Mouse (Mus musculus) embryonic facial prominence, embryonic 11.5 days (tissue): Measurements from ENCODE around the gene Ints2. TPM values are rescaled to one million over a fixed set of nuclear protein-coding genes. Genes with fewer than 3 reads are reported as not detected.
A peak's percentile ranks its signal among the peaks of the same experiment; 100 is the strongest.
"Not testable (repeated sequence)": the region's sequence is repeated elsewhere in the genome, so short reads cannot be mapped to it uniquely, and the experiment has no call there.

Source experiments
- ATAC-seq: fragments of 200-750 bp; cut with Nextera tagmentation; replicated peaks from 2 replicates; pipeline ENCODE4 v1.8.0; 2017; ENCODE audit warnings: low read depth; ENCODE audit not compliant: insufficient number of reproducible peaks, low FRiP score, low TSS enrichment
- DNase-seq: peaks from one replicate; pipeline ENCODE4 v3.0.0-alpha.2; 2015; ENCODE audit warnings: low spot score
- H3K27ac ChIP-seq: fragments of 300-500 bp; sonication (generic); replicated peaks from 2 replicates; pipeline ENCODE4 v1.5.1; 2014; ENCODE audit warnings: mild to moderate bottlenecking, low read depth, low read length, control low read depth
- H3K27me3 ChIP-seq: fragments of 300-500 bp; sonication (generic); 2 replicates; pipeline ENCODE4 v1.6.1; 2014; ENCODE audit warnings: mild to moderate bottlenecking, low read length, moderate library complexity, mixed read lengths; ENCODE audit not compliant: control insufficient read depth, insufficient read depth
- H3K36me3 ChIP-seq: fragments of 300-500 bp; sonication (generic); replicated peaks from 2 replicates; pipeline ENCODE4 v1.6.1; 2014; ENCODE audit warnings: low read depth, mild to moderate bottlenecking, low read length, moderate library complexity, mixed read lengths; ENCODE audit not compliant: control insufficient read depth, insufficient read depth
- H3K4me1 ChIP-seq: fragments of 300-500 bp; sonication (generic); 2 replicates; pipeline ENCODE4 v1.6.1; 2014; ENCODE audit warnings: low read length, mixed read lengths; ENCODE audit not compliant: control insufficient read depth, insufficient read depth
- H3K4me2 ChIP-seq: fragments of 300-500 bp; sonication (generic); 2 replicates; pipeline ENCODE4 v1.6.1; 2014; ENCODE audit warnings: low read depth, mild to moderate bottlenecking, control low read depth, low read length, moderate library complexity
- H3K4me3 ChIP-seq: fragments of 300-500 bp; sonication (generic); 2 replicates; pipeline ENCODE4 v1.5.1; 2014; ENCODE audit warnings: low read depth, low read length, control low read depth
- H3K9ac ChIP-seq: fragments of 300-500 bp; sonication (generic); replicated peaks from 2 replicates; pipeline ENCODE4 v1.6.1; 2014; ENCODE audit warnings: mild to moderate bottlenecking, control low read depth, low read length
- H3K9me3 ChIP-seq: fragments of 300-500 bp; sonication (generic); replicated peaks from 2 replicates; pipeline ENCODE4 v1.6.1; 2016; ENCODE audit warnings: mild to moderate bottlenecking, low read length, inconsistent platforms, mixed read lengths; ENCODE audit not compliant: control insufficient read depth
- WGBS: fragments of 180-500 bp; shearing (Covaris S2); extraction: QIAGEN DNeasy Blood & Tissue Kit; methylation state at CpG from one replicate; pipeline ENCODE4 v1.1.7; 2014; 5-methylcytosine and 5-hydroxymethylcytosine counted together
- polyA plus RNA-seq: library from polyadenylated mRNA; unstranded; fragments of >200 nt; fragmentation: Nextera tagmentation; extraction: Ambion mirVana; gene quantifications from 2 replicates; pipeline ENCODE4 v1.2.1, GENCODE M21; 2014

The Ints2 gene
- polyA plus RNA-seq, 1 experiment from 2014 or later, result 53.8 TPM

DNA sequence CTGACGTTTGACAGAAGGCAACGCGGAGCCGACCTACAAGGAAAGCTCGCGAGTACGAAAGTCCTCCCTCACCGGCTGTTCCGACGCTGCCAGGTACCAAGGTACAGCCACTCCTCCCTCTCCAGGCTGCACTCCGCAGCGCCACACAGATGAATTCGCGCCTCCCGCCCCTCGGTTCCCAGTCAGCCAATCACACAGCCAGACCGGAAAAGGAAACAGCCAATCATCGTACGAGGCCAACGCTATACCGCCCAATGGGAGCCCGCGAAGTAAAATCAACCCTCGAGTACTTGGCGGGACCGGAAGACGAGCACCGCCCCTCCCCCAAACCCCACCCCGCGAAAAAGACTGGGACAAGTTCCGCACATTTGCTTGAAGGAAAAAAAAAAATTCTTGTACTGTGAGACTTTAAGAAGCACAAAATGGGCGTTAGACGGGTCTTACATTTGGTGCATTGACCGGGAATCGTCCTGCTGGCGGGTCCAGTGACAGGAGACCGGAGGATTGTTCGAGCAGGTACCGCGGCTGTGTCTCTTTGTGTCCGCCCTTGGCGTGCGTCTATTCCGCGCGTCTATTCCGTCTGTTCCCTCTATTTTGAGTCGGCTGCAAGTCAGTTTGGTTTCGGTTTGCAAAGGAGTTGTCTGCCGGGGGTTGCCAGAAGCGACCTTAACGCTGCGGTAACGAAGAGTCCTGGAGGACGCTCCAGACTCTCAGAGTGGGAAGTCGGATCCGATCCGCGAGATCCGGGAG, 56.2 kb downstream of the Ints2 start, which contains the start of gene Brip1:
Brip1 (minus strand) TSS at position 157 of the 750 bp plus-strand sequence.
- no peaks in the 10 kb centered on the region for H3K27me3 ChIP-seq
- H3K4me2 ChIP-seq, result peak within 1 kb of the TSS; percentile 60
- peaks cover 18% of the 10 kb centered on the region for H3K36me3 ChIP-seq
- H3K4me3 ChIP-seq, result peak within 1 kb of the TSS; percentile 83
- DNase-seq (peak; percentile 98), ATAC-seq (peak; percentile 99)
- H3K9ac ChIP-seq, result peak within 1 kb of the TSS; percentile 84
- under 1% methylated on average over 60 of the region's 60 CpGs for WGBS
- H3K9me3 ChIP-seq, result no peaks in the 10 kb centered on the region; the same call in none of the 2 replicates
- no peaks in the 10 kb centered on the region for H3K4me1 ChIP-seq
- peak within 1 kb of the TSS; percentile 76 for H3K27ac ChIP-seq

- peak; percentile 48 for DNase-seq
- Histone ChIP-seq H3K9ac (peak overlapping the region; percentile 70), H3K36me3 (peaks cover 15% of the 10 kb centered on the region), H3K4me3 (peak overlapping the region; percentile 83), H3K9me3 (no peaks in the 10 kb centered on the region; the same call in none of the 2 replicates), H3K27ac (peak overlapping the region; percentile 76), H3K27me3 (no peaks in the 10 kb centered on the region), H3K4me1 (no peaks in the 10 kb centered on the region), H3K4me2 (peak overlapping the region; percentile 60)
- 1% methylated on average over 21 of the region's 21 CpGs for WGBS
- peak; percentile 85 for ATAC-seq
These were observed 56.8 kb downstream of the Ints2 start for GRCm38 (mm10) chr11:86200460-86201021.

GRCm38 (mm10) chr11:86199733-86200132, 57.6 kb downstream of the Ints2 start:
- H3K4me2 ChIP-seq, result no peak overlapping the region

GRCm38 (mm10) chr11:86185224-86185623, 72.2 kb downstream of the Ints2 start:
- H3K4me2 ChIP-seq, H3K4me1 ChIP-seq, H3K9ac ChIP-seq, H3K4me3 ChIP-seq, H3K27me3 ChIP-seq, H3K9me3 ChIP-seq, ATAC-seq, H3K36me3 ChIP-seq, DNase-seq, H3K27ac ChIP-seq: not testable (repeated sequence)
- WGBS, result 96% methylated on average over 7 of the region's 7 CpGs

More at GRCm38 (mm10) chr11:86199733-86200132, 57.6 kb downstream of the Ints2 start:
- WGBS, result 53% methylated on average over 4 of the region's 4 CpGs
- no peak overlapping the region for H3K4me3 ChIP-seq
- ATAC-seq, result no peak
- no peaks in the 10 kb centered on the region; the same call in none of the 2 replicates for H3K9me3 ChIP-seq
- H3K27ac ChIP-seq, result no peak overlapping the region
- no peak overlapping the region for H3K9ac ChIP-seq
- peaks cover 7% of the 10 kb centered on the region for H3K36me3 ChIP-seq
- H3K27me3 ChIP-seq, result no peaks in the 10 kb centered on the region
- no peak for DNase-seq
- no peaks in the 10 kb centered on the region for H3K4me1 ChIP-seq

GRCm38 (mm10) chr11:86175833-86176232, 81.5 kb downstream of the Ints2 start:
- 64% methylated on average over 3 of the region's 3 CpGs for WGBS
- no peak overlapping the region for H3K4me2 ChIP-seq
- no peaks in the 10 kb centered on the region for H3K9me3 ChIP-seq
- no peaks in the 10 kb centered on the region for H3K36me3 ChIP-seq
- H3K4me1 ChIP-seq, result no peaks in the 10 kb centered on the region
- no peak overlapping the region for H3K9ac ChIP-seq
- peak; percentile 9 for DNase-seq
- H3K4me3 ChIP-seq, result no peak overlapping the region
- ATAC-seq, result no peak
- H3K27ac ChIP-seq, result no peak overlapping the region
- no peaks in the 10 kb centered on the region for H3K27me3 ChIP-seq

DNA sequence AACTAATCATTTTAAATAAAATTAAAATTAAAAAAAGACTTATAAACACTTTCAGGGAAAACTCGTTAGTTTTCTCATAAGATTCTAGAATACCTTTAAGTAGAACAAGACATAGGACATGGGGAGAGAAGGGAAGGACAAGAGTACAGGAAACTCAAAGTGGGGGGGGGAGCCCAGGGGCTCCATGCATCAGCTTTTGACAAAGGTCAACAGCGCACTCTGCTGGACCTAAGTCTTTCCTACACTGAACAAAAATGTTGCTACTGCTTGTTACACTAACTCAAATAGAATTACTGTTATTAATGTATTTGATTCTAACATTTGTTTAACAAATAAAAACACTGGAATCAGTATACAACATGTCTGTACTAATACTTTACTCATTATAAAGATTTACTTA, 83.2 kb downstream of the Ints2 start:
- Histone ChIP-seq H3K27me3 (no peaks in the 10 kb centered on the region), H3K4me2 (no peak overlapping the region), H3K9me3 (no peaks in the 10 kb centered on the region), H3K4me3 (no peak overlapping the region), H3K4me1 (no peaks in the 10 kb centered on the region), H3K27ac (no peak overlapping the region), H3K9ac (no peak overlapping the region), H3K36me3 (no peaks in the 10 kb centered on the region)
- 52% methylated on average over 2 of the region's 2 CpGs for WGBS
- peak; percentile 72 for DNase-seq
- ATAC-seq, result no peak

GRCm38 (mm10) chr11:86170743-86171142, 86.6 kb downstream of the Ints2 start:
- 84% methylated on average over 2 of the region's 2 CpGs for WGBS
- no peak for ATAC-seq
- H3K4me3 ChIP-seq, result no peak overlapping the region

More at GRCm38 (mm10) chr11:86170743-86171142, 86.6 kb downstream of the Ints2 start:
- Histone ChIP-seq H3K4me1 (no peaks in the 10 kb centered on the region), H3K4me2 (no peak overlapping the region), H3K9ac (no peak overlapping the region), H3K36me3 (no peaks in the 10 kb centered on the region), H3K27ac (no peak overlapping the region), H3K9me3 (no peaks in the 10 kb centered on the region), H3K27me3 (no peaks in the 10 kb centered on the region)
- no peak for DNase-seq
